Mouse (Mus musculus) left cerebral cortex, adult 9 months (tissue): ENCODE measurements at regions not wholly inside any gene's neighbourhood (a gene's known extent, or its start where the extent isn't known, plus 50 kb on each side); places are given as distances from the start of the nearest gene placed in this dataset.

ENCODE experiments used
- DNase-seq, 2 experiments: peaks; one replicate each; pipeline ENCODE4 v3.0.0; 2022; ENCODE audit warnings: low spot score in 2 of 2

DNA sequence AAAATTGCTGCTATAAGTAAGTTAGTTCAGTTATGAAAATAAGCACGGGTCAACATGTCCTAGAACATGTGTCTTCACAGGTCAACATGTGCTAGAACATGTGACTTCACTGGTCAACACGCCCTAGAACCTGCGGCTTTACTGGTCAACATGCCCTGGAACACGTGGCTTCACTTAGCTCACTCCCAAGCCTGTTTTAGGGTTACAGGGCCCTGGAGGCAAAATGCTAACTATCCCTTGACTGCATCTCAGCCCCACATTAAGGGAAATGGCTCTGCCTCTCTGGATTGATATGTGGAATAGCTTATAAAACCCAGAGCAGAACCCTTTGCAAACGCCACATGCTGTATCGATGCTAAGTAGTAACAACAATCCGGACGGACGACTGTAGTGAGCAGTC lies 67.8 kb downstream of the Nkx6-1 start:
- DNase-seq, result no peak

DNA sequence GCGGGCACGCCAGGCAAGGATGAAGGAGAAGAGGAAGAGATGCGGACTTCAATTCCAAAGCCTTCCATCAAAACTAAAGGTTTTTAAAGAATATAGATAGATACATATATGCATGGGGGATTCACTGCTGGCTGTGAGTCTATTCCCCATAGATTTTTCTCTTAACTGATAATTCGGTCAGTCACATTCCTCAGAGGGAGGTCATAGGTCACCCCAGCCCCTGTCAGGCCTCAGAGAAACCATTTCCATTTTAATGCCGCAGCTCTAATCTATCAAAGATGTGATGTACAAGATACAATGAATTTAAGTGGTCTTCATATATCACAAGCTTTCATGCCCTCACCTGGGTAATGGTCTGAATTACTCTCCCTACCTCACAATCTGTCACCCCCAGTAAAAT lies 73.6 kb downstream of the Nkx6-1 start:
- DNase-seq, result no peak

DNA sequence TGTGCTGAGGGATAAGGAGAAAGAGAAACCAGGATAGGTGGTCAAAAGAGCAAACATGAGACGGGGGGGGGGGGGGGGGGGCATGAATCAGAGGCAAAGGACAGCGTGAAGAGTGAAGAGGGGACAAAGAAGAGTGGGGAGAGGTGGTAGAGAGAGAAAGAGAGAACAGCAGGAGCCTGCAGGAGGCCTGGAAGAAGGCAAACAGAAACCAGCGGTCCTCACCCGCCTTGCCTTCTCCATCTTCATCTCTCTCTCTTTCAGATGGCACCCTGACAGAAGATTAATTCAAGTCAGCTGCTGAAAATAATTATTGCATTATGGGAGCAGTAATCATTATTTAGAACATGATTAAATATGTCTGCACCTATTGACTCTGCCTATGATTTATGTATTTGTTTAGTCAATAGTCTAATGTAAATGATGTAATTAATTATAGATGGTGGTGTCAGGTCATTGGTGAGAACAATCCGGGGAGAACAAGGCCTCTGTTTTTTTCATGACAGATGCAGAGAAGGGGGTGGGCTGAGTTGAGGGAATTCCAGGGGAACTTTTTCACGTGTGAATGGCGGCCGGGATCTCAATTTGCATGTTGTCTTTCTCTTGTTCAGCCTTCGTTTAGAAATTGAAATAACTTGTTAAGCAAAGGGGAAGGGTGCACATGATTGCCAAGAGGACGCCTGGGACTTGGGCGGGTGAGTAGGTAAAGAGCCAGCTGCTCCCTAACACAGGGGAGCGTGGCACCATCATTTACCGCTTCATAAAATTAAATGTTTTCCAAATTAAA lies 74.3 kb downstream of the Nkx6-1 start:
- DNase-seq, result no peak

DNA sequence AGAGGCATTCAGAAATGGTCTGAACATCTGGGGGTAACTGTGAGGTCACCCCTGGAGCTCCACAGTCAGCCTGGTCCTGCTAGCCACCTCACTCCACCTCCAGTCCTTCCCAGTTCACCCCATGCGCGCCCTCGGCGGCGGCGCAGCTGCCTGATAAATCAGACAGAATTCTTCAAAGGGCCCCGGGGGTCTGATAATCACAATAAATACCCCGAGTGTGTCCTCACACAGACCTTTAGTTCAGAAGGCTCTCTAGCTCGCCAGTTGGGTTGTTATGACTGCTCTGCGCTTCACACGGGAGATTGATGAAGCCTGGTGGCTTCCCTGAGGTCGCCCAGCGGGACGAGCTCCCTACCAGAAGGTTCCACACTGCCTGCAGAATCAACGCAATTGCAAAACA lies 91.8 kb downstream of the Nkx6-1 start:
- no peak for DNase-seq

DNA sequence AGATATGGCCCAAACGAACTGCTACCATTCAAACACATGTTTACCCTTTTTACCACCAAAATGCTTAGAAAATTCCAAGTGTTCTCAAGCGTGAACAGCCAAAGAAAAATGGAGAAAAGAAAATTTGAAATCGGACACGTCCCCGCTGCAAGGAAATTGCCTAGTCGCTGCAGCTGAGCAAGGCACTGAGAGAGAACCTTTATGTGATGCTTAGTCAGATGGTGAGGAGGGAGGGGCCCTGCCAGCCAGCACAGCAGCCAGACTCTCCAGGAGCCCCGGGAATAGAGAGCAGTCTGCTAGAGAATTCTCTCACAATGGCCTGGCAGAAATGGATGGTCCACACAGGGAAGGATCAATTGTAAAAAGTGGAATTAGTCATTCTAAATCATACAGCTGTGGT lies 99.0 kb downstream of the Nkx6-1 start:
- no peak for DNase-seq

DNA sequence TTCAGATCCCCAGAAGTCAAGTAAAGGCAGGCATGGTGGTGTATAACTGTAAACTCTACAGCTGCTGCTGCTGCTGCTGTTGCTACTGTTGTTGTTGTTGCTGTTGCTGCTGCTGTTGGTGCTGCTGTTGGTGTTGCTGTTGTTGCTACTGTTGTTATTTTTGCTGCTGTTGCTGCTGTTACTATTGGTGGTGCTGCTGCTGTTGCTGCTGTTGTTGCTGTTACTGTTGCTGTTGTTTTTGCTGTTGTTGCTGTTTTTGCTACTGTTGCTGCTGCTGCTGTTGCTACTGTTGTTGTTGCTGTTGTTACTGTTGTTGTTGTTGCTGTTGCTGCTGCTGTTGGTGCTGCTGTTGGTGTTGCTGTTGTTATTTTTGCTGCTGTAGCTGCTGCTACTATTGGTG lies 104.4 kb downstream of the Nkx6-1 start:
- no peak for DNase-seq

DNA sequence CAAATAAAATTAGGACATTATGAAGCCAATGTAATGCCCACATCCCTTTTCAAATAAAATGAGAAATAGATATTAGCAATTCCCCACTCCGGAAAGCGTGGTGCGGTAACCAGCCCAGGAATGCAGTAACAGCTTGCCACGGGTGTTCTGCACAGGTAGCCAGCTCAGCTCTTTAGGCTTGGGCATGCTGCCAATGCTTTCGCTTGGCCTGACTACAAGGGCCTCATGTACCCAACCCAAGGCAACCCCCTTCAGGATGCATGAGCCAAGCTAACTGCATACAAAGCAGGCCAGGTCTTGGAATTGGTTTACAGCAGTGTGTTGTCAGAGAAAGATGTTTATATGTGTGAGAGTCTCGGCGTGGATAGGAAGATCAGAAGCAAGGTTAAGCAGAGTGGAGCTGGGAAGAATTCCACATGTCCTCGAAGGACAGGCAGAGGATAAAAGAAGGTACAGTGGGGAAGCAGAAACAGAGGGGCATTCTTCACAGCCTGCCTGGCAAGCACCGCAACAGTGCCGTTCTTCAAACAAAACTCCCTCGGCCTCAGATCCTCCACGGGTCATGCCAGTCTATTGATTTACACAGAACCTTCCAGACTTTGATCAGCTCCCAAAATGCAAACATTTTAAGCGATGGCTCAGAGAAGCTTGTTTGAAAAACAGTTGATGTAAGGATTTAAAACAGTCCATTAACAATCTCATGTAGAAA lies 106.4 kb downstream of the Nkx6-1 start:
- no peak for DNase-seq

DNA sequence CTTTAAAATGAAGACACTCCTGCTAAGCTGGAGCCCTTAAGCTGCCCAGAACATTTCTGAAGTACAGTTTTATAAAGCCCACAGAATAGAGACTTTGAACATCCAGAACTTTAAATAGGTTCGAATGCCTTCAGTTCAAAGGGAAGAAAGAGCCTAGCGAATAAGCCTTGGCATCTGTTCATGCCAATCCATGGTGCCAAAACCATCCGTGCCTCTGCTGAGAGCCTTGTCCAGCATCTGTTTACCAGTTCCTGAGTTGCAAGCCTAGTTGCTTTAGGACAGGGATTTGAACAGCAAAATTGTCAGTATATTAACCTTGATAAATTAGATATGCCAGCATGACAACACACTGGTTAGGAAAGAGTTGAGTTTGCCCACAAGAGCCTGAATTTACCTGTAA lies 107.6 kb downstream of the Nkx6-1 start:
- DNase-seq, result no peak

DNA sequence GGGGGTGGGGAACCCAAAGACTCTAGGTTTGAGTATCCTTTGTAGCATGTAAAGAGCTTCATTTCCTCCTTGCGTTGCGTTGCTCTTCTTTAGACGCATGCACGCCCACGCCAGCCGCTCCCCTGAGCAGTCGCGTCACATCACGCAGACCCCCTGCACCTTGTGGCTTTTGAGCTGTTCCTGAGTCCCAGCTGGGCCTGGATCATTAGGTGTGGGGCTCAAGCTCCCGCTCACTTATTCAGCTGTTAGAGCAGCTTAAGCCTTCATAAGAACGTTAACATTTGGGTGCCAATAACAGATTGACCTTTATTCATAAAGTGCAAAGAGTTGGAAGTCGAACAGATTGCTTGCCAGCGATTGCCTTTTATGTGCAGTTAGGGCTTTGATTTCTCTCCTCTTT lies 121.5 kb downstream of the Nkx6-1 start:
- no peak for DNase-seq

DNA sequence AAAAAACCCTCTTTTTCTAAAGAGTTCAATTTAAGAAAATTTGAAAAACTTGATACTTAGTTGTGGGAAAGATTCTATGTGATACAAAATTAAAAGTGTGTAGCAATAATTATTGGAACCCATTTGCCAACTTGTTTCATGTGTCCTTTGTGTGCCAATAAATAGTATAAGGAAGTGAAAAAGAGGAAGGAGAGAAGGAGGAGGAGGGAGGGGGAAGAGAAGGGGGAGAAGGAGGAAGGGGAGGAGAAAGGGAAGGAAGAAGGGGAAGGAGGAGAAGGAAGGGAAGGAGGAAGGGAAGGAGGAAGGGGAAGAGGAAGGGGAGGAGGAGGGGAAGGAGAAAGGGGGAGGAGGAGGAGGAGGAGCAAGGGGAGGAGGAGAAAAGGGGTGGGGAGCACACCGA lies 125.0 kb downstream of the Nkx6-1 start:
- DNase-seq, result no peak

DNA sequence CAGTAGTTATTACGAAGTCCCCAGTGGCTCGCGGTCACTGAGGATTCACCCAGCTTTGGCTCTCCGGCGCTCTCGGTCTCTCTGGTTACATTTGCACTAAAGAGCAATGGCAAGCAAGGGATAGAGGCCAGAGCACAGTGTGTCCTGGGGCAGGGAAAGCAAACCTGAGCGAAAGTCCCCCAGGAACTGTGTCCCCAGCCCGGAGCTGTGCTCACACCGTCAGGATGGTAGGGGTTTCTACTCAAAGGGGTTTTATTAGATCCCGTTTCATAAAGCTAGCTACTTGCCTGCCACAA lies 125.6 kb downstream of the Nkx6-1 start:
- DNase-seq, result no peak

DNA sequence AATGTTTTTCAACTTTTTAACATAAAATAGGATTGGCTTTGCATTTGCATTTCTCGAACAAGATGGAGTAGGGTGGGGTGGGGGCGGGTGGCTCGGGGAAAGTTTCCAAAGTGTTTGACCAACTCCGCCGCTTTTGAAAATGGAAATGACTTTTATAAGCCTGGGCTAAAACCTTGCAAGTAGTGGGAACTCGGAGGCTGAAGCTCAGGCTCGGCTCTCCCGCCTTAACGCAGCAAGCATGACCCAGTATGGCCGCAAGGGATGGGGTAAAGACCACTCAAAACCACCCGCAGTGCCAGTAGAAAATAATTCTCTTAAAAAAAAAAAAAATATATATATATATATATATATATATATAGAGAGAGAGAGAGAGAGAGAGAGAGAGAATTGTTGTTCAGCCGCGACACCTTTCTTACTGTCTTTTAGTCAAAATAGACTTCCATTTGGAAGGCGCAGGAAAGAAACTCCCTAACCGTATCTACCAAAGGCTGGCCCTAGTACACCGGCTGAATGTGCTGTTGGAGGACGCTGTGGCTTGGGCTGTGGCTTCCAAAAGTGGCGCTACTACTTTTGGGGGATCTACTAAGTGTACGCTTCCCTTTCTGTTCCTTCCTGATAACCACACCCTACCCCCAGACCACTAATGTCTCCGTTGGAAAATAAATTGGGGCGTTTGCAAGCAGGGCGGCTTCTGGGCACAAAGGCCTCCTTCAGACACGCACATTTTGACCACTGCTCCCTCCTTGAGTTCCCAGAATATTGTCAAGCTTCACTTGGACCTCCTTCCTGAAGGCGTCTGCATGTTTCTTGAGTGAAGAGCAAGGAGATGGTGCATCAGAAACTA lies 126.2 kb downstream of the Nkx6-1 start:
- DNase-seq, result no peak

DNA sequence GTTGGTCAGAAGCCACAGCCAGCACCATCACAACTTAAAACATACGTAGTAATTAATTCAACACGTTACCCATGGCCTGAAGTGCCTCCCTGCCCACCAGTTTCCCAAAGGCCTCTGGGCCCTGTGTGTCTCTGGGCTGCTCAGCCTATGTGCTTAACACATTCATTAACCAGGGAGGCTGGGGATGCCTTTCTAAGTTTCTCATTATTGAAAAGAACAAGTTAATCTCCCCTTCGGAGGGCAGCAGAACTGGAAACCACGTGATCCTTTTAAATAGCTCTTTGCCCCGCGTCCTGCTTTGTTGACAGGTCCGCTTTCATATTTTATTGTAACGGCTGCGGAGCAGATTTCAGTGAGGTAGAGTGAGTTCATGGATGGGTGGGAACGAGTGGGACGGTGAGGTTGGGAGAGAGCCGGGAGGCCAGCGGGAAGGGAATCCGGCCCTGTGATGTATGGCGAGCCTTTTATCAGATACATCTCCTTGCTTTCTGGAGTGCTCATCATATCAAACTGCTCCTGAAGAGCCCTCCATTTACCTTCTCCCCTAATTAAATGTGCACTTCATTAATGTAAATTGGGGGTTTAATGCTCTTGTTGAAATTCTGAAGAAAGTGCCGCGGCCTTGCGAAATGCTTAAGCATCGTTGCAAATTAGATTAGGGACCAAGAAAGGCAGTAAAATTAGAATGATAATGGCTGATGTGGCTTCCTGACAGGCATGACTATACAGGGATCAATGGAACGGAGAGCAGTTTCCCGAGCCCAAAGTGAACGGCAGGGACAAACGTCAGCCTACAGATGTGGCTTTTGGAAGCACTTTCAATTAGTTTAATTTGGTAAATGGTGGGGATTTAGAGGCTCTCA lies 127.0 kb downstream of the Nkx6-1 start:
- DNase-seq, result no peak

DNA sequence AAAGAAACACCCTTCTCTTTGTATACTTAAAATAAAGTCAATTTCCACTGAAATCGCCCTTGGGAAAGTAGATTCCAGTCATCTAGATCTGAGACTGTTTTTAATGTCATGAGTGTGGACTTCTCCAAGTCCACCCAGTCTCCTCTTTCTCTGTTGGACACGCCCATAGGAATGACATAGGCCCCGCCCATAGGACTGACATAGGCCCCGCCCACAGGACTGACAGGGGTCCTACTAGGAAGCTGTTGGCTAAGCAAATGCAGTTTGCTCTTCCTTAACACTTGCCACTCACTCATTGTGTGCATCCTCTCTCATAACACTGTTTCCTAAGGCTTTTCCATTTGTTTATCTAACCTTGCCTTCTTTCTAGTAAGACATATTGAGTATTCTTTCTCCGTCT lies 129.3 kb downstream of the Nkx6-1 start:
- DNase-seq, result no peak

DNA sequence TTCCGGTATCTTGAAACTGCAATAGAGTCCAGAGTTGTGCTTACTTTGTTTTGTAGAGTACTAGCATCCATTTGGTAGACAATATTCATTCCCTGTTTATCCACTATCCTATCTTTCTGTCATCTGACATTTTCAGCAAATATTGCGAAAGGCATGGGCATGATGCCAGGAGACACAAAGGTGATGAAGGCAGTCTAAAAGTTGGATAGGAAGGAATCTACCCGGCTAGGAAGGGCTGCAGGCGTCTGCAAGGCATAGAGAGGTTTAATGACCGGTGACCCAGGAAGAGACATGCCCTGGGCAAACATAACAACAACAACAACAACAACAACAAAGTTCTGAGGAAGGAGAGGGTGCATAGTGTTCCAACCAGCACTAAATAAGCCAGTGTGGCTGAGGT lies 139.4 kb downstream of the Nkx6-1 start:
- DNase-seq, result no peak

DNA sequence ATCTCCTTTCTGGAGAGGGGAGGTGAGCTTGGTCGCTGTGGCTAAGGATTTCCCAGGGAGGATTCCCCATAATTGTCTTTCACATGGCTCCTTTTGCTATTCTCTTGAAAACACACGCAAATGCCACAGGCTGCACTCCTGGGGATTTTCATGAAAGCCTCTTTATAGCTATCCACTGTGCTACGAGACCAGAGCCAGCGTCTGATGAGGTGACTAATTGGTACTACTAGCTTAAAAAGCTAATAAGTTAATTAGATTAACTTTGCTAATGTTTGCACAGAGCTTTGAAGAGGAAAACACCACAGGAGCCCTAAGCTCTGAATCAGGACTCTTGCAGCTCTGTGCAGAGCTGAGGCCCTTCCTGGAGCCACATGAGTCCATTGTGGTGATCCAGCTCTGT lies 140.1 kb downstream of the Nkx6-1 start:
- no peak for DNase-seq

DNA sequence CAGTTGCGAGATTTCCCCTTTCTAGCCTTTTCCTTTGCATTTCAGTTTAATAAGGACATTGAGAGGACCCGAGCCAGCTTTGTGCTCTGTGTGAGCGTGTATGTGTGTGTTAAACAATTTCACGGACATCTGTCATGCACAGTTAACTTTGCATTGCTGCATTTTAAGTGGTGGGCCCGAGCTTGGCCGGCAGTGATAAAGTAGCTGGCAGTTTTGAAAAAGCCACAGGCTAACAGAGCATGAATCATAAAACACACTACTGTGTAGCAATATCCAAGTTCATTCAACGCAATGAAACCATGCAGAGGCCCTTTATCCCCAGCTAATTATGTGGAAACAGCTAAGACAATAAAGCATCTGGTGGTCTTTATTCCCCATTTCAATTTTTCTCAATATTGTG lies 140.9 kb downstream of the Nkx6-1 start:
- DNase-seq, result no peak

DNA sequence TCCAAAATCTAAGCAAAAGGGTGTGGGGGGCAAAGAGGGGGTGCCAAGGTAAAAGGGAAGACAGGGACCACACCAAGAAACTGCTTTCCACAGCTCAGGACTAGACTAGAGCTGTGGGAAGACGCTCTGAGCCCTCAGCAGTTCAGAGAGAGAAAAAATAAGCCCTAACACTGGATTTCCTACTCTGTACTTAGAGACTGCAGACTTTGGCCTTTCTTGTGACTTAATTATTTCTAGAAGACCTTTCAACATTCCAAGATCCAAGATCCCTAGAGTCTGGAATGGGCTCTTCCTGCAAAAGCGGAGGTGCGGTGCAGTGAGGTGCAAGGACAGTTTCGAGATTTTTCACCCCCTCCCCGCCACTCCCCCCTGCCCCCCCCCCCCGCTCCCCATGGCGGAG lies 141.3 kb downstream of the Nkx6-1 start:
- DNase-seq, result no peak

DNA sequence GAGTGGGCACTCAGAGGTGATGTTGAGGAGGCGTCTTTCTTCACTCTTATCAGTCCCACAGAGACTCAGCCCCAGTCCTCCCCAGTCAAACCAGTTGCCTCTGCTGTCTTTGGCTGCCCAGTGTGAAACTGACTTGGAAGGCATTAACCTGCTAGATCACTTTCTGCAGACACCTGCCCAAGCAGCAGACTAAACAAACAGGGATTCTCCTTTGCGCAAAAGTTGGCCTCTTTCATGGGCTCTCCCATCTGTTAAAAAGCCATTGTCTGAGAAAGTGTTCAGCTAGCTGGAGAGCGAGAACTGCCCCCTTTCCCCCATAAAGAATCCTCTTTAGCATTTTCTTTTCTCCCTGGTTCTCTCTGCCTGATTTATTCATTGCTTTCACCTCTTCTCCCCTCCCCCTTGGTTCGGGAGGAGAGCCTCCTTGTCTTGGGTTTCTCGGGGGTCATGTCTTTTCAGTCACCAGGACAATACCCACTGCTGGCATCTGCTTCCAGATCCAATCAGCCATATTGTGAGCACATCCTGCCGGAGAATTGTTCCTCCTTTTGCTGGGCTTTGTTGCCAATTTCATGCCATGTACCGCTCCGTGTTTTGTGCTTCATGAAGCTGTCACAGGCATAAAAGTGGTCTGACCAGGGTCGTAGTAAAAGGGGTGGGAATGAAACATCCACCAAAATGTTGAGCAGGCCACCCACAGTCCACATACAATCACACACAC lies 143.7 kb downstream of the Nkx6-1 start:
- no peak for DNase-seq

DNA sequence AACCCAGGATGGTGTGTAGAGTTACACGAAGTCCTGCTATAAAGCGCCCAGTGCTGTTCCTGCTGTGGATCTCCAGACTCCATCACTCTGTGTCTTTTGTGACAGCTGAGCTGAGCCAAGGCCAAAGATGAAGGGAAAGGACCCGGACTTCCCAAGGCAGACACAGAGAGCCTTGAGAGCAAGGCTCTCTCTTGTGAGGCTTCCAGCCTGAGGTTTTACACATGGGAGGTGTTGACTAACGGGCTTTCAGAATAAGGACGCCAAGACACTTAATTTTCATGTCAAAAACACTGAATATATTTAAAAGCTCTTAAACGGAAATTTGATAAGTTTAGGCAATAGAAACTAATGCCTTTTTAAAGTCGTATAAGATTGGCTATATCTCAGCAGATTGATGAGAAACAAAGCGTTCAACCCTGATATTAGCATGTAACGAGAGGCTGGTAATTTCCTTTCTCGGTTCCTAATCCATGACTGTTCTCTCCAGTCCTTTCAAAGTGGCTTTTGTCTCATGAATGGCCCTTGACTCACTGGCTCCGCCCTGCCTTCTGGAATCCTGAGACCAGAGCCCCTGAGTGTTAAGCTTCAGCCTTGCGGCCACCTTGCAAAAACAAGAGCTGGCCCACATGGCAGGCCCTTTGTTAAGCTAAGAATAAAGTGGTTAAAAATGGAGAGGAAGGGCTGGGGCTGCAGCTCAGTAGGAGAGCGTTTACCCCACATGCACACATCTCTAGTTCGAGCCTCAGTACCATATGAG lies 145.8 kb downstream of the Nkx6-1 start:
- no peak for DNase-seq

DNA sequence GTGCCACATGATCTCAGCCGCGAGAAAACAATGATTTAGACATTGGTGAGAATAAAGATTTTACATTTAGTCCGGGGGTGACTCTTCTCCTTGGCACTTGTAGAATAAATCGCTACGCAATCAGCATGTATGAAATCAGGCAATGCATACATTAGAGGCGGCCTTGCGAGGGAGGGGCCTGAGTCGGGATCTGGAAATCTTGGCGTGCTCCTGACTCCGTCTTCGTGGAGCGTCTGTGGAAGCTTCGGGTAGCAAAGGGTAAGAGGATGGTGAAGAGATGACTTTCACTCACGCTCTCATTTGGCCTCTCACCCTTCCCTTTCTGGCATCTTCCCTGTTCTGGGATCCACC lies 167.1 kb downstream of the Nkx6-1 start:
- no peak for DNase-seq
